Mouse (Mus musculus): ENCODE results near the gene Strada.

The Strada gene

DNA sequence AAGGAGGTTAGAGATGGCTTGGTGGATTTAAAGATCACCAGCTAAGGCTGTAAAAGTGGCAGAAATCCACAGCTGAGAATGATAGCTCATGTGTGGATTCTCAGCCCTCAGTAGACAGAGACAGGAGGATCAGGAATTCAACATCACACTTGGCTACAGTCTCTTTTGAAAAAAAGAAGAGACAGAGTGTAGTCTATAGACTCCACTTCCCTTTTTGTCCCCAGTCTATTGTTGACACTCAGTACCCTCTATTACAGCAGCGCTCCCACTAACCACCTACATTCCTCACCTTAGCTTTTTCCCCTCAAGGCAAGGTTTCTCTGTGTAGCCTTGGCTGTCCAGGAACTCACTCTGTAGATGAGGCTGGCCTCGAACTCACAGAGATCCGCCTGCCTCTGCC is 10.3 kb downstream of the Strada start:
- DNase-seq (ENCODE audit: low read depth, low spot score), result no peak

GRCm38 (mm10) chr11:106187326-106187725 is 14.6 kb downstream of the Strada start:
- DNase-seq (ENCODE audit: low read depth, low spot score), result no peak

DNA sequence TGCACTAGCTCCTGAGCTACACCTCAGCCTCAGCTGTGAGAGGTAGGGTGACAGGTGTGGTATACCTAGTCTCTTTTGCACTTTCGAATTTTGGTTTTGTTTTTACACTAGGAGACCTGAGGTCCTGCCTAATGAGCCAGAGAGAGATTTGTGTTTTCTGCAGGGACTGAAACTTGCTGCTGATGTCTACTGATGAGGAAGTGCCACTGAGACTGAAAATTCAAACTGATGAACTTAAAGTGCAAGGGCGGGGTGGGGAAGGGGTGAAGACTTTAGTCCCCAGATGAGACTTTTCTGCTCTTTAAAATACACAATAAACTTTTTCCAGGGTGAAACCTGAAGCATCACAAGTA is 21.5 kb downstream of the Strada start:
- no peak for DNase-seq (ENCODE audit: low read depth, low spot score)

GRCm38 (mm10) chr11:106179711-106180448 is 22.1 kb downstream of the Strada start:
- peak; percentile 96 for DNase-seq (ENCODE audit: low read depth, low spot score)

- DNase-seq (ENCODE audit: low read depth, low spot score), result peak; percentile 54
Observed at GRCm38 (mm10) chr11:106178036-106178782, 23.8 kb downstream of the Strada start.

DNA sequence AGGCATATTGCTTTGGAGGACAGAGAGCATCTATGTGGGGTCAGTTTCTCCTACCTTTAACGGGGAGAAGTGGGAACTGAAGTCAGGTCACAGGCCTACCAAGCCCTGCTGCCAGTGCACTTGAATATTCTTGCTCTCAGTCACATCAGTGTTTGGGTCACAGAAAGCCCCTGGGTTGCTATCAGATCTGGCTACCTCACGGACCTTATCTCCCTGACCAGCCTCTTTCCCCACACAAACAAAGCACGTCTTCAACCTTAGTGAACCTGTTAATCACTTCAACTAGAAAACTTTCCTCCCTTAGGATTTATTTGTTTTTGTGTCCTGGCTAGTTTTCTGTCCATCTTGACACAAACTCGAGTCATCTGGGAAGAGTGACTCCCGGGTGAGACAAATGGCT is 25.6 kb downstream of the Strada start:
- no peak for DNase-seq (ENCODE audit: low read depth, low spot score)

DNA sequence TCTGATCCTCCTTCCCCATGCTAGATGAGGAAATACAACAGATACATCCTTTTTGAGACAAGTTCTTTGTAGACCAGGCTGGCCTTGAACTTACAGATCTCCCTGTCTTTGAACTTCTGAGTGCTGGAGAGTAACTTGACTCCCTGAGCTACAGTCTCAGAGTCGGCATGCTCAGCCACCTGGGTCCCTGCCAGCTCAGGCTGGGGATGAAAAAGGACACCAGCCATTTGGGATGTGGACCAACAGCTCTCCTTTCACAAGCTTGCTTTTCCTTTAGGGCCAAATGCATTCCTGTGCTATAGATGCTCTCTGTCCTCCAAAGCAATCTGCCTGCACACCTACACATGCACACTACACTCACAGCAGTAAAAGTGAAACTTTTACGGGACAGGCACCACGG is 26.9 kb downstream of the Strada start:
- peak; percentile 71 for DNase-seq (ENCODE audit: low read depth, low spot score)

DNA sequence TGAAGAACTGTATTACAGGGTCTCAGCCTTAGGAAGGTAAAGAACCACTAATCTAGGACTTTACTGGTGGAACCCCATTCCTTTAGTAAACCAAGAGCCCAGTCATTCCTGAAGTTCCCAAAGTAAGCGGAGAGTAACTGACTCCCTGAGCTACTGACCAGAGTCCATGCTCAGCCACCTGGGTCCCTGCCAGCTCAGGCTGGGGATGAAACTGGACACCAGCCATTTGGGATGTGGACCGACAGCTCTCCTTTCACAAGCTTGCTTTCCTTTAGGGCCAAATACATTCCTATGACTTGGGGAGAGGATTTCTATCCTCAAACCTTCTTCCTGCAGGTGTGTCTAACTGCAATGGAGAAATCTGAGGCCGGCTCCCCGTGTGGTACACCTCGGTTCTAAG is 27.6 kb downstream of the Strada start:
- peak; percentile 62 for DNase-seq (ENCODE audit: low read depth, low spot score)

DNA sequence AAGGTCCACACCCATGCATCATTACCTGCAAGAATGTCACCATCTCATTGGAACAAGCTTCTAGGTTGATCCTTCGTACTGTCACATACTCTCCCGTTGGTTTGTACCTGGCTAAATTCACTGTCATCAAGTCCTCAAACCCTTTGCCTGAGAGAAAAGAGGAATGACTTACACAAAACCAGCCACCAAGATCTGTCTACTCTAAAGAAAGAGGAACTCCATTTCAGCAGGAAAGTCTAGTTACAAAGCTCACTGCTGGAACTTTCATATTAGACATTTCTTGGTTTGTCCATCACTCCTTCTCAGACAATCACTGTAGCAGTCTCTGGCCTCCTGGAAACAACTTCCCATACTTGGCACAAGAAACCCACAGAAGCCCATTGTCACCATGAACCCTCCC is 28.7 kb downstream of the Strada start:
- no peak for DNase-seq (ENCODE audit: low read depth, low spot score)

GRCm38 (mm10) chr11:106170807-106171206 is 31.2 kb downstream of the Strada start:
- DNase-seq (ENCODE audit: low read depth, low spot score), result peak; percentile 41

DNA sequence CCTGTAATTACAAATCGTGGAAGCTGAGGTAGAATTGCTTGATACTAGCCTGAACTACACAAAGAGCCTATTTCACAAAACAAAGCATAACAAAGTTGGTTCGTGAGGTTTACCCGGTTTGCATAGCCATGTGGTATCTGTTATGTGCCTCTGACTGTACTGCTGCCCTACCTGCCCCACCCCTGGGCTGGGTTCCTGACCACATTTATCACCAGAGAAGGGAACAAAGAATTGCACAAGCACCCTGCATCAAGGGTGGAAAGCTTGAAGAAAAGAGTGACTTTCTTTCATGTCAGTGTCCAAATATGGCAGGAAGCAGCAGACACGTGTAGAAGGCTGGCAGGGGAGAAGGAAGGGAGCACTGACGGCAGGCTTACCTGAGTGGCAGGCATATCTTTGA is 34.5 kb downstream of the Strada start:
- DNase-seq (ENCODE audit: low read depth, low spot score), result no peak

GRCm38 (mm10) chr11:106164601-106165180 is 37.3 kb downstream of the Strada start:
- no peak for DNase-seq (ENCODE audit: low read depth, low spot score)

GRCm38 (mm10) chr11:106163546-106163945 is 38.4 kb downstream of the Strada start:
- DNase-seq (ENCODE audit: low read depth, low spot score), result no peak

DNA sequence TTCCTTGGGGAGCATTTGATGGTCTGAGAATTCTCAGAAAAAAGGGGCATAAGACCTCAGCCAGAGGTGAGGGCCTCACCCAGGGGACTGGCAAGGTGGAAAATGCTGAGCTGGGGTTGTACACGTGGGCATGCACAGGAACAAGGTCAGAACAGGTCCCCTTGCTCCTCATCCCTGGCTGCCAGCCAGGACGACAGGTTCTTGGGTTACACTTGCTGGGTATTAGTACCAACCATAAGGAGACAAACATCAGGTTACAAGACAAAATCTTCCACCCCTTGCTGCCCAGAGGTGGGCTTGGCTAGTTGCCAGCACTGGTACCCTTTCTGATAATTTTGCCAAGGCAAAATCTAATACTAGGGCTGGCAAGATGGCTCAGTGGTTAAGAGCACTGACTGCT is 39.7 kb downstream of the Strada start:
- DNase-seq (ENCODE audit: low read depth, low spot score), result no peak

DNA sequence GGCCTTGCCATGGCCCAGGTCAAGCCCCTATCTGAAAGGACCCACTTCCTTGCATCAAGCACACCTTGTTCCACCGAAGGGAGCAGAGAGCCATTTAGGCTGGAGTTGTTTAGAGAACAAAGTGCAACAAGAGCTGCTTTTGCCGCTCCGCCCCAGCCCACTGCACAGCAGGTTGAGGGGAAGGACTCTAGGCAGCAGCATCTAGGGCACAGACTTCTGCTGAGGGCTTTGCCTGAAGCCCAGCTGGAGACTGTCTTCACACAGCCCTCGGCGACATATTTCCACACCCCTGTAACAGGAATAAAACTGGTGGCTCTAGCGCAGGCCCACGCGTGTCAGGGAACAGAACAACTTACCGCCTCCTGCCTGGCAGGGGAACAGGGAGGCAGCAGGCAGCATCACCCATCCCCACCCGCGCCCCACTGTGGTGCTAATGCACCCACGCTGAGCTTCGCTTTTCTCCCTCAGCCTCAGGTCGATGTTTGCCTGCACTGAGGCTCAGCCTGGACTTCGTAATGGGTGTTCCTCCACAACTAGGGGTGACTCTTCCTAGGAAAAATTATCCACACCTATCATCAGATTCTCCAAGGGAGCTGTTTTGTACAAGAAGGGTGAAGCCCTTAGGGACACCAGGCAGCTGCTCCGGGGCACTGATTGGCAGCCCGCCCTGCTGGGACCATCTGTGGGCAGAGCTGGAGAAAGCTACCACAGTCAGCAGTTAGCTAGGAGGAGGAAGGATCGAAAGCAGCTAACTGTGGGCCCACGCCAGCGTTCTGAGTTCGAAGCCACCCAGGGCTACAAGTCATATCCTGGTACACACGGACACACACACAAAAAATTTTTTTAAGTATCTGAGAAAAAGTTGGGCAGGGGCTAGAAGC is 40.9 kb downstream of the Strada start, which contains the start of the genes Gm10840 and Limd2:
Gene Gm10840 (plus strand): TSS at position 10 of the 881 bp plus-strand sequence.
Gene Limd2 (minus strand): TSS at position 20 of the 881 bp plus-strand sequence.
- DNase-seq (ENCODE audit: low read depth, low spot score), result peak; percentile 96

GRCm38 (mm10) chr11:106159921-106160840 is 41.8 kb downstream of the Strada start:
- peak; percentile 92 for DNase-seq (ENCODE audit: low read depth, low spot score)

DNA sequence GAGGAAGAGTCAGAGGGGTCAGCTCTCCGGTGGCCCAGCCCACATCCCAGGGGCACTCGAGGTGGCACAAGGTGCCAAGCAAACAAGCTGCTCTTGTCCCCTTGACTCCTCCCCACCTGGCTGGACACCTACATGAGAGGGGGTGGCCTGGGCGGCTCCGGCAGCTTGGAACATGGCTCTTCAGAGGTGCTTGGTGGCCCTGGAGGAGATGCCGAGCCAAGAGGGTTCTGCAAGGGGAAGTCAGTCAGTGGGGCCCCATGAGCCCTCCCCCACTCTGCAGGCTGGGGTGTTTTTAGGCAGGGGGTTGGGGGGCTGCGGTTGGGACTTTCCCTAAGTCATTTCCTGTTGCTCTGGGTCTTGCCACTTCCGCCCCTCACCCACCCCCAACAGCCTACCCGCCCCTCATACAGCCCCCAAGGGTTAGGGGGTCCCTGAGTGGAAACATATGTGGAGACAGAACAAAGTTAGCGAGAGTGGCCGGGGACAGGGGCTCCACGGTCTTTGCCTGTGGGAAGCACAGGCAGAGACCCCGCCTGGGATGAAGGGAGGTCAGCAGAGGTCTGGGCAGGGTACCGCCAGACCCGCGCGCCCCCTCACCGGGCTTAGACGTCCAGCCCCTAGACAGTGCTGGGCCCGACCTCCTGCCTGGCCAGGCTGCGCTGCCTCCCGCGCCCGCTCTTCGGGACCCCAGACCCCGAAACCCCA is 42.6 kb downstream of the Strada start:
- DNase-seq (ENCODE audit: low read depth, low spot score), result peak; percentile 65

DNA sequence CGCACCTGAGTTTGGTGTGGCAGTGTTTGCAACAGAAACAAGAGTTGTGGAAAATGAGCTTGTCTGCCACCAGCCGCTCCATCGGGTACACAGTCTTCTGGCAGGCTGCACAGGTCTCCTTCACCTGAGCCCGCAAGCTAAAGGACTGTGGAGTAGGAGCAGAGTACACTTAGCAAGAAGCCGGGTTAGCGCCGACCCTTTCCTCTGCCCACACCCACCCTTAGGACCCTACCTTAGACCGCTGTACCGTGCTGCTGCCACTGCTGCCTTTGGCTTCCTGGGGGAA is 43.1 kb downstream of the Strada start:
- peak; percentile 46 for DNase-seq (ENCODE audit: low read depth, low spot score)

DNA sequence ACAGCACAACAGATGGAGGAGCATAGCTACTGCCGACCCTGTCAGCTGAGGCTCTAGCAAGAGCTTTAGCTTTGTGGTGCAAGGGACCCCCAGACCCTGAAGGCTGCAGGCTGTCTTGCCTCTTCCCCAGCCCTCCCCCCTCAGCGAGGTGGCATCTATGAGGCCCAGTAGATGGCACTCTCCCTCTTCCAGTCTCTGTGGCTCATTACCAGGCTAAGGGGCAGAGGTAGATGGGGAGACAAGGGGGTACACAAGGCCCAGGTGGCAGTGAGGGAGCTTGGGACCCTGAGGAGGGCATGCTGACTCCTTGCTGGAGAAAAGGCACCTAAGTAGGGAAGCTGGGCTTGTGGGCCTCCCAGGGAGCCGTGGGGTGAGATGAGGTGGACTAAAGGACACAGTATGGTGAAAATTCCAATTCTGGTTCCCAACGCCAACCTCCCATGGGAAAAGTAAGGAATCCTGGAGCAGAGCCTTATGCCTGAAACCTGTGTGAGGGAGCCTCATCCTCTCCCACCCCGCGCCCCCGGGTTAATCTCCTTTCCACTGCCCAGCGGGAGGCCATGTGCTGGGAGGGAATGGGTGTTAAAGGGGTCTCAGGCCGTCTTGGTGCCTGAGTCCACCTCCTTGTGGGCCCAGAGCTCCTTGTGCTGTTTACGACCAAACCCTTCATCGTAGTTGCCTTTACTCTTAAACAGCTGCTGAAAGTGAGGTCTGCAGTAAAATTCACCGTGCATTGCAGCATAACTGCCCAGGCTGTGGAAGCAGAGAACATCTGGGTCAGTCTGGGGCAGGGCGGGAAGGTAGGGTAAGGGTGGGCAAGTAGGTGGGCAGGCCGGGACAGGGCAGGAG is 43.7 kb downstream of the Strada start:
- peak; percentile 84 for DNase-seq (ENCODE audit: low read depth, low spot score)

All from brain, adult 2 months (tissue).